Mouse (Mus musculus): ENCODE measurements around the gene Klra17. TPM values are rescaled to one million over a fixed set of nuclear protein-coding genes. Genes with fewer than 3 reads are reported as not detected.

Klra17 gene
- total RNA-seq (2023), result not detected

DNA sequence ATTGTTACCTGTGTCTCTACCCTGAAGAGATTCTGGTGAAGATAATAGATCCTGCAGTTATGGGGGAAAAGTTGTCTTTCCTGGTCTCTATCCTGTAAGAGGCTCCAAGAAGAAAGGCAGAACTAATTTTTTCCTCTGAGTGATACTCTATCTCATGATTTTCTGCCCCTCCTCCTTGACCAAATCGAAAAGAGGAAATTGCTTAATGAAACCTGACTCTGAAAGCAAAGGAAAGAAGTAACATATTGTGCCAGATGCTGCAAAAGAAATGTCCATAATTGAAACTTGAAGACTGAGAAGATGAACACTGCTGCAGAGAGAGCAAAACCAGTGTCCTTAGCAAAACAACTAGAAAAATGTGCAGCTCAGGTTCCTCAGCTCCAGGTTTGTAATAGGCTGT, at the start of gene Klra17:
TSS of gene Klra17 (minus strand) at position 124 of the 400 bp plus-strand sequence.

DNA sequence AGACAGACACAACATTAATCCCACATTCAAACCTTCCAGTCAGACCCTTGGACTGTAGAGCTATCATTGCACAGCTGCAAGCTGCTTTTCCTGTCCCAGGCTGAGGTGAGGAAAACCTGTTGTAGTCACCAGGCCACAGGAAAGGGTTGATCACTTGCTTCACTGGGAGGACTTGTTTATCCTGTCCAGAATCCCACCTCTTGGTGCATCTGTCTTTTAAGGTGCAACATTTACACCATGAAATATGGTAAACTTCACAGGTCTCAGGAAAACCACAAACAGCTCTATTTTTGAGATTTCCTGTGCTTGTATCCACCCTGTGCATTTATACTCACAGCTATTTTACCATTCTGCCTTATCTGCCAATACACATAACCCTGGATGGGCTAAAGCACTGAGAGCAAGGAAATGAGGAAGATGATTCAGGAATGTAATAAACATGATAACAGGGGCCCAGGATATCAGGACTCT, 41.0 kb upstream of the Klra17 start, which contains the start of gene Klra5:
TSS of gene Klra5 (minus strand) at position 175 of the 471 bp plus-strand sequence.

DNA sequence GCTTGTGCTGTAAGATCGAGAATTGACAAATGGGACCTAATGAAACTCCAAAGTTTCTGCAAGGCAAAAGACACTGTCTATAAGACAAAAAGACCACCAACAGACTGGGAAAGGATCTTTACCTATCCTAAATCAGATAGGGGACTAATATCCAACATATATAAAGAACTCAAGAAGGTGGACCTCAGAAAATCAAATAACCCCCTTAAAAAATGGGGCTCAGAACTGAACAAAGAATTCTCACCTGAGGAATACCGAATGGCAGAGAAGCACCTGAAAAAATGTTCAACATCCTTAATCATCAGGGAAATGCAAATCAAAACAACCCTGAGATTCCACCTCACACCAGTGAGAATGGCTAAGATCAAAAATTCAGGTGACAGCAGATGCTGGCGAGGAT, 14.1 kb downstream of the Klra17 start, which contains the start of gene Gm17631:
TSS of gene Gm17631 (plus strand) at position 301 of the 400 bp plus-strand sequence.

DNA sequence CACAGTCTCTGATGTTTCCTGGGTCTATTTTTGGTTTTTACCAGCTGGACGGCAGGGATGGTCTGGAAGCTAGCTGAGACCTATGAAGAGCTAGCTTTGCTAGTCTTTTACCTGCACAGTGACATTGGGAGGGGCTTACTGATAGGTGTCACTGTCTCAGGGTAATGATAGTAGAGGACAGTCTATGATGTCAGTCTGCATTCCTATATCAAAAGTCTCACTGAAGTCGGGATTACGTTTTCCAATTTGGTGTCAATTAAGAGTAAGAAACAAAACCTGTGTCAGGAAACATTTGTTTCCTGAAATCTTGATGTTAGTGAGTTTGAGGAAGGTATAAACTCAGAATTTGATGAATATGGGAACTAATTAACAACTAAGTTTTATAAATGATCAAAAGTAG, 92.3 kb downstream of the Klra17 start, which contains the start of gene Gm156:
TSS of gene Gm156 (minus strand) at position 101 of the 400 bp plus-strand sequence.

Other genes starting within 250 kb of the Klra17 start
- gene Klrc3, start 233.3 kb downstream of the Klra17 start, total RNA-seq (2023), result not detected
- gene Klrc2, start 216.0 kb downstream of the Klra17 start, total RNA-seq (2023), result 1 to 10 TPM in 1 of 2 experiments, under 1 TPM in 1; 0.87 to 1.6 TPM
- gene Klrc1, start 197.7 kb downstream of the Klra17 start, total RNA-seq (2023), result 1 to 10 TPM in 1 of 2 experiments, under 1 TPM in 1; 0.70 to 1.3 TPM
- gene Klri1, start 159.5 kb downstream of the Klra17 start, total RNA-seq (2023), result not detected
- under 1 TPM in 1 of 2 experiments, not detected in 1; 0.44 TPM for gene Klri2, start 136.2 kb downstream of the Klra17 start, total RNA-seq (2023)
- gene Gm156, start 92.4 kb downstream of the Klra17 start, total RNA-seq (2023), result not detected
- gene Gm17631, start 14.0 kb downstream of the Klra17 start, total RNA-seq (2023), result not detected
- gene Klra5, start 41.0 kb upstream of the Klra17 start, total RNA-seq (2023), result not detected
- under 1 TPM in 1 of 2 experiments, not detected in 1; 0.81 TPM for gene Klra6, start 150.3 kb upstream of the Klra17 start, total RNA-seq (2023)
- gene Klra4, start 190.6 kb upstream of the Klra17 start, total RNA-seq (2023), result not detected

Measured in B cell, adult 67 days (primary cell).